Mouse (Mus musculus) heart, embryonic 16.5 days (tissue): ENCODE measurements around the gene Irf2bp2. TPM values are rescaled to one million over a fixed set of nuclear protein-coding genes. Genes with fewer than 3 reads are reported as not detected.
A peak's percentile ranks its signal among the peaks of the same experiment; 100 is the strongest.

Experiments
- ATAC-seq: fragments of 200-750 bp; cut with Nextera tagmentation; replicated peaks from 2 replicates; pipeline ENCODE4 v1.8.0; 2017; ENCODE audit warnings: moderate number of reproducible peaks; ENCODE audit not compliant: insufficient read depth, low FRiP score; ENCODE audit errors: extremely low read depth
- H3K27ac ChIP-seq: fragments of 300-500 bp; sonication (generic); 2 replicates; pipeline ENCODE4 v1.5.1; 2014; ENCODE audit warnings: mild to moderate bottlenecking, low read length, control low read depth, moderate library complexity
- H3K27me3 ChIP-seq: fragments of 300-500 bp; sonication (generic); 2 replicates; pipeline ENCODE4 v1.6.1; 2014; ENCODE audit warnings: low read length, mixed read lengths; ENCODE audit not compliant: control insufficient read depth, insufficient read depth
- H3K36me3 ChIP-seq: fragments of 300-500 bp; sonication (generic); 2 replicates; pipeline ENCODE4 v1.6.1; 2014; ENCODE audit not compliant: control insufficient read depth, insufficient read depth
- H3K4me1 ChIP-seq: fragments of 300-500 bp; sonication (generic); 2 replicates; pipeline ENCODE4 v1.6.1; 2014; ENCODE audit warnings: low read length, mixed read lengths; ENCODE audit not compliant: control insufficient read depth, insufficient read depth
- H3K4me2 ChIP-seq: fragments of 300-500 bp; sonication (generic); 2 replicates; pipeline ENCODE4 v1.6.1; 2014; ENCODE audit warnings: low read depth, mild to moderate bottlenecking, control low read depth, low read length
- H3K4me3 ChIP-seq: fragments of 300-500 bp; sonication (generic); 2 replicates; pipeline ENCODE4 v1.5.1; 2014; ENCODE audit warnings: mild to moderate bottlenecking, control low read depth, low read length
- H3K9ac ChIP-seq: fragments of 300-500 bp; sonication (generic); 2 replicates; pipeline ENCODE4 v1.6.1; 2014; ENCODE audit warnings: low read length, control low read depth
- H3K9me3 ChIP-seq: fragments of 300-500 bp; sonication (generic); replicated peaks from 2 replicates; pipeline ENCODE4 v1.6.1; 2016; ENCODE audit warnings: low read length; ENCODE audit not compliant: control insufficient read depth
- WGBS: fragments of 180-500 bp; shearing (Covaris S2); extraction: QIAGEN DNeasy Blood & Tissue Kit; methylation state at CpG from one replicate; pipeline ENCODE4 v1.1.7; 2014; 5-methylcytosine and 5-hydroxymethylcytosine counted together
- polyA plus RNA-seq: library from polyadenylated mRNA; unstranded; fragments of >200 nt; fragmentation: Nextera tagmentation; extraction: Ambion mirVana; gene quantifications from 2 replicates; pipeline ENCODE4 v1.2.1, GENCODE M21; 2015

Gene Irf2bp2
- polyA plus RNA-seq, 1 experiment from 2014 or later = 9.1 TPM

DNA sequence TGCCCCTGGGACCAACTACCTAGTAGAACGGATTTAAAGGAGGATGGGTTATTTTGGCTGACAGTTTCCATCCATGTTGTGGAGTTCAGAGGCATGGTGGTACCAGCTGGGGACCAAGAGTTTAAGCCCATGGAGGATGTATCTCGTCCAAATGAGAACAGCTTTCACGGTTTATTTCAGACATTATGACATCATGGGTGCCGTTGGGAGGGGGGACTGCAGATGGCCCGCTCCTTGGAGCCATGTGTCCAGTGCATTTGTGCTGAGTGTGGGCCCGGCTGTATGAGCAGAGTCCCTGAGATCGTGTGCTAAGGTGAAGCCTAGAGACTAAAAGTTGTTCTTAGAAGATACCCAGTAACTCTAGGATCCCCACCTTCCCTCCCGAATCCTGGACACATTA lies 50.4 kb downstream of the Irf2bp2 start:
- no peaks in the 10 kb centered on the region for H3K27me3 ChIP-seq
- no peak overlapping the region for H3K4me3 ChIP-seq
- H3K9me3 ChIP-seq = no peaks in the 10 kb centered on the region
- no peak overlapping the region for H3K9ac ChIP-seq
- 0 out of 2 replicates have a peak overlapping the region, but pooled peaks have one; percentile 52 for H3K27ac ChIP-seq
- H3K4me1 ChIP-seq = peaks cover 48% of the 10 kb centered on the region
- ATAC-seq = no peak
- WGBS = 68% methylated on average over 8 of the region's 8 CpGs
- H3K4me2 ChIP-seq = no peak overlapping the region
- H3K36me3 ChIP-seq = no peaks in the 10 kb centered on the region

DNA sequence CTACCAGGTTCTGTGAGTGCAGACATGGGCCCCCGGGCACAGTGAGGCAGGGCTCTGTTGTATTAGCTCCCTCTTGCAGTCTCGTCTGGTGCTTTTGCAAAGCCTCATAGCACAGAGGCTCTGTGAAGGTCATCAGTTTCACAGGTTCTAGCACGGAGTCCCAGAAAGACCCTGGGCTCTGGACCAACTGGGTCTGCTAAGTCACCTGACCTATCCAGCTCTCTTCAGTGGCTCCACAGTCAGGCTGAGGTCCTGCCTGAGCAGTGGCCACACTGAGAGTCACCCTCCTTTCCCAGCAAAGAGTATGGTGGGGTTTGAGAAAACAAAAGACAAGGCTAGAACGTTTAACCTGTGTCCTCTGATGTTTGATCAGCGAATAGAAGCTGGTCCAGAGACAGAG lies 51.0 kb downstream of the Irf2bp2 start:
- H3K27ac ChIP-seq = peak overlapping the region; percentile 52
- H3K9me3 ChIP-seq = no peaks in the 10 kb centered on the region
- 65% methylated on average over 5 of the region's 5 CpGs for WGBS
- no peak overlapping the region for H3K4me2 ChIP-seq
- no peaks in the 10 kb centered on the region for H3K36me3 ChIP-seq
- H3K27me3 ChIP-seq = no peaks in the 10 kb centered on the region
- no peak for ATAC-seq
- peaks cover 48% of the 10 kb centered on the region for H3K4me1 ChIP-seq
- H3K9ac ChIP-seq = no peak overlapping the region
- no peak overlapping the region for H3K4me3 ChIP-seq

DNA sequence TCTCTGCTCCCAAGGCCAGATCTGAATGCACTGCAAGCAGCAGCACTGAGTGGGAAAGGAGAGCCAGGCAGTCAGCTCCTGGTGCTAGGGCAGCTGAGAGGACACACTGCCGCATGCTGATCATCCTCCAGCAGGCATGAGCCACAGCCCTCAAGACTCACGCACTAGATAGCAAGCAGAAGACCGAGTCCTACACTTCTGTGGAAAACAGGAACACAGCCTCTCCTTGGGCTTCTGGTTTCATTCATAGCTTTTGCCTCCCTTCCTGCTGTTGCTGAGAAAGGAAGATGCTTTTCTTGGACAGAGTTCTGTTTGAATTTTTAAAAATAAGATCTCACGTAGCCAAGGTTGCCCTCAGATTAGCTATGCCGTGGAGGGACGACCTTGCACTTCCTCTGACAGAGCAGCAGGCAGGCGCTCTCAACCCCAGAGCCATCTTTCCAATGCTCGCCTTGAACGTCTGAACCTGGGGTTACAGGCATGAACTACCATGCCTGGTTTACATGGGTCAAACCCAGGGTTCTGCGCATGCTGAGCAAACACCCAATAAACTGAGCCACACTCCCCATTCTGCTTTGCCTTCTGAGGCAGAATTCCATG lies 51.6 kb downstream of the Irf2bp2 start:
- Histone ChIP-seq H3K36me3 (no peaks in the 10 kb centered on the region), H3K27ac (peak overlapping the region; percentile 52), H3K4me1 (peaks cover 47% of the 10 kb centered on the region), H3K9me3 (no peaks in the 10 kb centered on the region), H3K27me3 (no peaks in the 10 kb centered on the region), H3K9ac (no peak overlapping the region), H3K4me2 (no peak overlapping the region), H3K4me3 (no peak overlapping the region)
- WGBS = 60% methylated on average over 10 of the region's 10 CpGs
- ATAC-seq = no peak

DNA sequence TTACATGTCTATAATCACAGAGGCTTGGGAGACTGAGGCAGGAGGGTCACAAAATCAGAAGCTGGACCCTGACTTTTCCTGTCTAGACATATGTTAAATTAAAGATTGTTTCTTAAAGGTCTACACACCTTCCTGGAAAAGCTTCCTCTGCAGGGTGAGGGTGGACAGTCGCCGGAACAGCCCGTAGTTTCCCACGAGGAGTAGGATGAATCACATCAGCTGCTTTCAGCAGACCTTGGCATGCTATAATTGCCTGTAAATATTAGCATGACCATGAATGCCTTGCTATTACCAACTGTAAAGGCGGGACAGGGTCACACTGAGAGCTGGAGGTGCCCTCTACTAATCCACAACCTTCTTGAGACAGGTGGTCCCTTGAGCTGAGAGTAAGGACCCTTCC lies 53.5 kb downstream of the Irf2bp2 start:
- no peaks in the 10 kb centered on the region for H3K27me3 ChIP-seq
- 87% methylated on average over 5 of the region's 5 CpGs for WGBS
- H3K9ac ChIP-seq = no peak overlapping the region
- no peak overlapping the region for H3K4me2 ChIP-seq
- no peaks in the 10 kb centered on the region for H3K36me3 ChIP-seq
- no peak overlapping the region for H3K4me3 ChIP-seq
- H3K27ac ChIP-seq = peak overlapping the region; percentile 58
- no peaks in the 10 kb centered on the region for H3K9me3 ChIP-seq
- ATAC-seq = no peak
- H3K4me1 ChIP-seq = peaks cover 56% of the 10 kb centered on the region

DNA sequence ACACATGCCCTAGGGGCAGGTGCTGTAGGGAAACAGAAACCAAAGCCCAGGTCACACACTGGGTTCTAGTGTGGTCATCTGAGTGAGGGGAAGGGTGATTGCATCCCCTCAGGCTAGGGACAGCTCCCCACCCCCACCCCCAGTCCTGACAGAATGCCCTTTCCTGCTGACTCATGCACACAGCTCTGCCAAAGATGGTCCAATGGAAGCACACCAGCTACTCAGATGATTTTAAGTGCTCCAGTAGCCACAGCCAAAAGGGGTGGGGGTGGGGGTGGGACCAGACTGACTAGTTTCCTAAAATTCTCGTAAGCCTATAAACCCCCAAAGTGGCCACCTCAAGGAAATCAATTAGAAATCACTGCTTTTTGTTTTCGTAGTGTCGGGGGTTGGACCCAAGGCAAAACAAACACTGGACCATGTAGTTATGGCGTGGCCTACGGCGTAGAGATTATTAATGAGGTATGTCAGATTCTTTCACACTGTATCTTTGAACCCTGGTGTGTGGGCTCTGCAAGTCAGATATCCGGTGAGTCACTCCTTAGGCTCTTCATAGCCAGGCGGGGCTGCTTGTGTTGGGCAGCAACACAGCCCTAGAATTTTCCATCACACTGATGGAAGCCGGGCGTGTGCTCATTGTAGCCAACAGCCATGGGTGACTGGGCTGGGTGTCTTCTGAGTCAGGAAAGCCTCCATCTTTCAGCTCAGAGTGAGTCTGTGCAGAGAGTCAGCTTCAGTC lies 54.3 kb downstream of the Irf2bp2 start:
- H3K9me3 ChIP-seq = no peaks in the 10 kb centered on the region
- no peaks in the 10 kb centered on the region for H3K36me3 ChIP-seq
- no peak overlapping the region for H3K4me3 ChIP-seq
- H3K4me1 ChIP-seq = peaks cover 56% of the 10 kb centered on the region
- H3K27me3 ChIP-seq = no peaks in the 10 kb centered on the region
- peak; percentile 16; the same call in 1 of the 2 replicates for ATAC-seq
- no peak overlapping the region for H3K4me2 ChIP-seq
- peak overlapping the region; percentile 54; the same call in 1 of the 2 replicates for H3K9ac ChIP-seq
- H3K27ac ChIP-seq = peak overlapping the region; percentile 97
- 51% methylated on average over 10 of the region's 10 CpGs for WGBS

DNA sequence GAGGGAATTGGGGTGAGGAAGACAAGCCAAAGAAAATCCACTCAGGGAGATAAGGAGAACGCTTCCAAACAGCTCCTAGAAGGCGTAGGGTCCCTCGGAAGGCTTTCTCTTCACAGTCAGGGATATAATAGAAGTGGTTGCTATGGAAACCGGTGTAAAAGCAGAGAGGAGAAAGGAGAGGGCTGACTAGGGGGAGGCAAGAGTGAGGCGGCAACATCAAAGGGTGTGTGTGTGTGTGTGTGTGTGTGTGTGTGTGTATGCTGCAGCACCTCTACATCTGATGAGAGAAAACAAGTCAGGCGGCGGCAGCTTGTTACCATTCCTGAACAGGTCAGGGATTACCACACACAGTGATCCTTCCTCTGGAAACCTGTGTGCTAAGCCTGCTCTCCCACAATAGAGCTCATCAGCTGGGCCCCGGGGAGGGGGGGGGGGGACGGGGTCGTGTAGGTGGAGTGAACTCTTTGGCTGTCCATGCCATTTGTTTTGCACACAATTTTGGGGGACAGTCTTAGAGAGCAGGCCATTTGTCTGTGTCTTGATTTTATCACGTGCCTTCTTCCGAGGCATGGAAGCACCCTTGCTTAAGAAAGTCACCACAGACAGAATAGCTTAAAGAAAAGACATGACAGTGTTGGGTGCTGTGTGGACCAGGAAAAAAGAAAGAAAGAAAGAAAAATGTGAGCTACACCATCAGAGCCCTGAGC lies 55.0 kb downstream of the Irf2bp2 start:
- Histone ChIP-seq H3K36me3 (no peaks in the 10 kb centered on the region), H3K27ac (peak overlapping the region; percentile 97), H3K9me3 (no peaks in the 10 kb centered on the region), H3K27me3 (no peaks in the 10 kb centered on the region), H3K4me3 (no peak overlapping the region), H3K9ac (peak overlapping the region; percentile 54), H3K4me1 (peaks cover 56% of the 10 kb centered on the region), H3K4me2 (no peak overlapping the region)
- WGBS = 18% methylated on average over 12 of the region's 12 CpGs
- no peak for ATAC-seq

Other genes with a start within 250 kb of the Irf2bp2 start
- gene Coa6, start 171.5 kb downstream of the Irf2bp2 start, polyA plus RNA-seq = 50.8 and 55.8 TPM in 2 replicates
- 1.6 and 1.7 TPM in 2 replicates for gene Tarbp1, start 118.9 kb downstream of the Irf2bp2 start, polyA plus RNA-seq